Mouse (Mus musculus) stomach, postnatal 0 days (tissue): Measurements from ENCODE around the gene A630001G21Rik. TPM values are rescaled to one million over a fixed set of nuclear protein-coding genes. Genes with fewer than 3 reads are reported as not detected.

Experiments used
- ATAC-seq: fragments of 200-750 bp; cut with Nextera tagmentation; 2 replicates; pipeline ENCODE4 v1.8.0; 2017; ENCODE audit not compliant: low FRiP score, low TSS enrichment
- DNase-seq: peaks from one replicate; pipeline ENCODE4 v3.0.0-alpha.2; 2016; ENCODE audit warnings: low spot score
- H3K27ac ChIP-seq: fragments of 300-500 bp; sonication (generic); replicated peaks from 2 replicates; pipeline ENCODE4 v1.5.1; 2014; ENCODE audit warnings: mild to moderate bottlenecking, control low read depth
- H3K27me3 ChIP-seq: fragments of 300-500 bp; sonication (generic); 2 replicates; pipeline ENCODE4 v1.6.1; 2014; ENCODE audit warnings: low read length; ENCODE audit not compliant: control insufficient read depth, insufficient read depth
- H3K36me3 ChIP-seq: fragments of 300-500 bp; sonication (generic); 2 replicates; pipeline ENCODE4 v1.6.1; 2014; ENCODE audit warnings: low read length, mixed read lengths; ENCODE audit not compliant: control insufficient read depth, insufficient read depth
- H3K4me1 ChIP-seq: fragments of 300-500 bp; sonication (generic); replicated peaks from 2 replicates; pipeline ENCODE4 v1.6.1; 2014; ENCODE audit warnings: antibody characterized with exemption; ENCODE audit not compliant: control insufficient read depth, insufficient read depth
- H3K4me2 ChIP-seq: fragments of 300-500 bp; sonication (generic); replicated peaks from 2 replicates; pipeline ENCODE4 v1.6.1; 2014; ENCODE audit warnings: low read depth, mild to moderate bottlenecking, control low read depth, moderate library complexity
- H3K4me3 ChIP-seq: fragments of 300-500 bp; sonication (generic); 2 replicates; pipeline ENCODE4 v1.5.1; 2014; ENCODE audit warnings: low read depth, low read length, control low read depth
- H3K9ac ChIP-seq: fragments of 300-500 bp; sonication (generic); 2 replicates; pipeline ENCODE4 v1.6.1; 2014; ENCODE audit warnings: mild to moderate bottlenecking, low read length, control low read depth, mixed read lengths
- H3K9me3 ChIP-seq: fragments of 300-500 bp; sonication (generic); 2 replicates; pipeline ENCODE4 v1.6.1; 2016; ENCODE audit warnings: low read length; ENCODE audit not compliant: control insufficient read depth
- CTCF ChIP-seq: IDR thresholded peaks from 2 replicates; pipeline ENCODE4 v1.5.1; 2016; ENCODE audit warnings: antibody characterized with exemption, low read depth, mild to moderate bottlenecking, moderate library complexity
- EP300 ChIP-seq: optimal IDR thresholded peaks from 2 replicates; pipeline ENCODE3; 2016; ENCODE audit warnings: antibody characterized with exemption
- WGBS: fragments of 180-500 bp; shearing (Covaris S2); extraction: QIAGEN DNeasy Blood & Tissue Kit; methylation state at CpG from one replicate; pipeline ENCODE4 v1.1.7; 2014; 5-methylcytosine and 5-hydroxymethylcytosine counted together
- polyA plus RNA-seq: library from polyadenylated mRNA; unstranded; fragments of >200 nt; fragmentation: Nextera tagmentation; extraction: Ambion mirVana; gene quantifications from 2 replicates; pipeline ENCODE4 v1.2.1, GENCODE M21; 2015

The A630001G21Rik gene
- polyA plus RNA-seq, 1 experiment from 2014 or later, result 0.72 TPM

DNA sequence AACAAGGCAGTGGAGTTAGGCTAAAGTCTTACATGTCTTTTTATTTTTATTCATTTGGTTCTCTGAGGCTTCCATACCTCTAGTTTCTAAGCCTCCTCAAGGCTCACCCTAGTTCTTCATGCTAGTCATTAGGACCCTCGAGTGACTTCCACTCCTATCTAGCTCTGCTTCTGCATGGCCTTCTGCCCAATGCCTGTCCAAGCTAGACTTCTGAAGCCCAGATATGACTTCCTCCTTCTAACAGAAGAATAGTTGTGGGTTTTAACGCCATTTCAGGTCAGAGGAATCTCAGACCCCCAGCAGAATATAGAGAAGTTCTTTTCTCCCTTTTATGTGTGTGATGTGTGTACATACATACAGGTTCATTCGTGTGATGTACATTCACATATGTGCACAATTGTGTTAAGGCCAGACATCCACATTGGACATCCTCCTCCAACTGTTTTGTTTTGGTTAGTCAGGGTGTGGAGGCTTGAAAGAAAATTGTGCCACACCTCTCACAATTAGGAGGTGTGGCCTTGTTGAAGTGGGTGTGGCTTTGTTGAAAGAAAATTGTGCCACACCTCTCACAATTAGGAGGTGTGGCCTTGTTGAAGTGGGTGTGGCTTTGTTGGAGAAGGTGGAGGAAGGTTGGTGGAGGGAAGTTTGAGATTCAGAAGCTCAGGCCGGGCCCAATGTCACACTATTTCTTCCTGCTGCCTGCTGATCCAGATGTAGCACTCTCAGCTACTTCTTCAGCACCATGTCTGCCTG is 1.2 kb upstream of the A630001G21Rik start:
- DNase-seq (peak; percentile 19), ATAC-seq (peak; percentile 68)
- Histone ChIP-seq H3K9ac (no peak overlapping the region), H3K27ac (no peak overlapping the region), H3K4me2 (no peak overlapping the region), H3K9me3 (no peaks in the 10 kb centered on the region), H3K27me3 (no peaks in the 10 kb centered on the region), H3K4me1 (no peaks in the 10 kb centered on the region), H3K4me3 (no peak overlapping the region), H3K36me3 (no peaks in the 10 kb centered on the region)
- 67% methylated on average over 4 of the region's 4 CpGs for WGBS
- TF ChIP-seq EP300, result no peak
- no peak for TF ChIP-seq CTCF

GRCm38 (mm10) chr1:85779012-85779411 is 569 bp upstream of the A630001G21Rik start:
- TF ChIP-seq EP300, result no peak
- no peak for TF ChIP-seq CTCF
- H3K4me1 ChIP-seq, result no peaks in the 10 kb centered on the region
- no peak overlapping the region for H3K4me3 ChIP-seq
- no peak overlapping the region for H3K27ac ChIP-seq
- no peak overlapping the region for H3K9ac ChIP-seq
- ATAC-seq (no peak), DNase-seq (no peak)
- 61% methylated on average over 3 of the region's 3 CpGs for WGBS
- H3K36me3 ChIP-seq, result no peaks in the 10 kb centered on the region
- no peaks in the 10 kb centered on the region for H3K9me3 ChIP-seq
- H3K27me3 ChIP-seq, result no peaks in the 10 kb centered on the region
- H3K4me2 ChIP-seq, result no peak overlapping the region

DNA sequence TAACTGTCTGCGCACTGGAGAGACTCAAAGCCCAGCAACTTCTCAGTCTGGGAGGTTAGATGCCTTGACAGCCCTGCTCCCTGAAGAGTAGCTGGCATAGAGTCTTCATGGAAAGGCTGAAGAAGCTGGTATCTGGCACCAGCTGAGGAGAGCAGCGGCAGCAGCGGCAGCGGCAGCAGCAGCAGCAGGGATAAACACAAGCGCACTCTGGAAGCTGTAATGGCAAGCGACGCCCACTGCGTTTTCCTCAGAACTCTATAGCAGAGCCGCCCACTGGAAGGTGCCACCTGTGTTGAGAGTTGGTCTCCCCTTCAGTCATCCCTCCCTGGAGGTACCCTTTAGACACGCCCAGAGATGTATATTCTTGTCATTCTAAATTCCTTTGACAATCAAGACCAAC is 2.3 kb downstream of the A630001G21Rik start:
- ATAC-seq (no peak), DNase-seq (no peak)
- 38% methylated on average over 10 of the region's 10 CpGs for WGBS
- no peaks in the 10 kb centered on the region for H3K27me3 ChIP-seq
- H3K9me3 ChIP-seq, result no peaks in the 10 kb centered on the region
- no peaks in the 10 kb centered on the region for H3K4me1 ChIP-seq
- H3K4me2 ChIP-seq, result no peak overlapping the region
- H3K9ac ChIP-seq, result no peak overlapping the region
- no peak overlapping the region for H3K4me3 ChIP-seq
- TF ChIP-seq EP300 (no peak), CTCF (peak; percentile 3; the same call in 1 of the 2 replicates)
- H3K36me3 ChIP-seq, result no peaks in the 10 kb centered on the region
- no peak overlapping the region for H3K27ac ChIP-seq

- WGBS, result 48% methylated on average over 7 of the region's 7 CpGs
- H3K4me3 ChIP-seq, result no peak overlapping the region
- no peak for TF ChIP-seq EP300
- no peak for TF ChIP-seq CTCF
- no peak overlapping the region for H3K9ac ChIP-seq
- ATAC-seq (peak; percentile 71; the same call in 1 of the 2 replicates), DNase-seq (peak; percentile 22)
- no peaks in the 10 kb centered on the region for H3K9me3 ChIP-seq
- no peak overlapping the region for H3K4me2 ChIP-seq
- no peak overlapping the region for H3K27ac ChIP-seq
- H3K4me1 ChIP-seq, result no peaks in the 10 kb centered on the region
- H3K36me3 ChIP-seq, result no peaks in the 10 kb centered on the region
- no peaks in the 10 kb centered on the region for H3K27me3 ChIP-seq
Measured at GRCm38 (mm10) chr1:85775136-85775535, 3.3 kb downstream of the A630001G21Rik start.

DNA sequence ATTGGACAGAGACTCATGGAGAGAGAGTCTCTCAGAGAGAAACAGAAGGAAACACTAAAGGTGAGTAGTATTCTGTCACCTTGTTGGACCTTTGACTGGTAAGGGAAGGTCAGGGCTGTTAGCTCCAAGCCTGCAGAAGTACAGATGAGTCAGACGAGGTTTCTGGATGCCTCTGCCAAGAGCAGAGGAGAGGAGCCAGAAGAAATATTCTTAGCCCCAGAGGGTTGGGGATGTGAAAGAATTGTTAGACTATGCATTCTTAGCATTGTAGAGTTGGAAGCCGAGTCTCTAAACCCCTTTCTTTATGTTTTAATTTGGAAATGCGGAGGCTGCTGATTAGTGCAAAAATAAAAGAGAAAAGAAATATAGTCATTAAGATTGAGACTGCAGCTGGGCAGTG is 6.5 kb downstream of the A630001G21Rik start:
- Histone ChIP-seq H3K4me2 (no peak overlapping the region), H3K27me3 (no peaks in the 10 kb centered on the region), H3K9me3 (no peaks in the 10 kb centered on the region), H3K4me1 (no peaks in the 10 kb centered on the region), H3K4me3 (no peak overlapping the region), H3K27ac (no peak overlapping the region), H3K36me3 (no peaks in the 10 kb centered on the region), H3K9ac (no peak overlapping the region)
- TF ChIP-seq EP300 (no peak), CTCF (no peak)
- WGBS, result 46% methylated on average over 3 of the region's 3 CpGs
- DNase-seq (no peak), ATAC-seq (no peak)

DNA sequence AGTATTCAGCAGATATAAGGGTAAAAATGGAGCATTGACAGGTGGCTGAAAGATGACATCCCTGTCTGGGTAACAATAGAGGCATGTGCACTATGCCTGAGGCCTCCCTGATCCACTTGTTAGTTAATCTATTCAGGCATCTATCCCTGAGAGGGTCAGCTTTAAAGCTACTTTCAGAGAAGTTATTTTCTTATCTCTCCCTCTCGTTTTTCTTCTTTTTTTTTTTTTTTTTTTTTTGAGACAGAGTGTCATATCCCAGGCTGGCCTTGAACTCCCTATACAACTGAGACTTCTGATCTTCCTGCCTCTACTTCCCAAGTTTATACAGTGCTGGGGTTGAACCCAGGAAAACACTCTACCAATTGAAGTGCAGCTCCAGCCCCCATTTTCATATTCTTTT is 10.7 kb downstream of the A630001G21Rik start:
- TF ChIP-seq EP300 (no peak), CTCF (no peak)
- ATAC-seq (no peak), DNase-seq (no peak)
- WGBS, result 36% methylated on average over 1 of the region's 1 CpGs
- Histone ChIP-seq H3K4me3 (no peak overlapping the region), H3K9me3 (no peaks in the 10 kb centered on the region), H3K4me1 (no peaks in the 10 kb centered on the region), H3K27me3 (no peaks in the 10 kb centered on the region), H3K36me3 (no peaks in the 10 kb centered on the region), H3K4me2 (no peak overlapping the region), H3K9ac (no peak overlapping the region), H3K27ac (no peak overlapping the region)
